Mouse (Mus musculus) ovary, postnatal 36 days (tissue): ENCODE results near the gene Prickle1.

Experiments used
- DNase-seq: peaks from one replicate; pipeline ENCODE4 v3.0.0; 2022; ENCODE audit warnings: low spot score, mixed read lengths

The Prickle1 gene

GRCm38 (mm10) chr15:93594296-93594887 lies 1.3 kb downstream of the Prickle1 start:
- DNase-seq: no peak

GRCm38 (mm10) chr15:93592596-93592995 lies 3.1 kb downstream of the Prickle1 start:
- DNase-seq: no peak

GRCm38 (mm10) chr15:93591831-93592321 lies 3.8 kb downstream of the Prickle1 start:
- DNase-seq: peak; percentile 50

GRCm38 (mm10) chr15:93591371-93591770 lies 4.3 kb downstream of the Prickle1 start:
- DNase-seq: no peak

- no peak for DNase-seq
Observed at GRCm38 (mm10) chr15:93588401-93588800, 7.3 kb downstream of the Prickle1 start.

GRCm38 (mm10) chr15:93587660-93588059 lies 8.0 kb downstream of the Prickle1 start:
- no peak for DNase-seq

GRCm38 (mm10) chr15:93583051-93583450 lies 12.6 kb downstream of the Prickle1 start:
- no peak for DNase-seq

GRCm38 (mm10) chr15:93581736-93582135 lies 14.0 kb downstream of the Prickle1 start:
- no peak for DNase-seq

- no peak for DNase-seq
Observed at GRCm38 (mm10) chr15:93579899-93580298, 15.8 kb downstream of the Prickle1 start.

- no peak for DNase-seq
Observed at GRCm38 (mm10) chr15:93579100-93579499, 16.6 kb downstream of the Prickle1 start.

GRCm38 (mm10) chr15:93576361-93576760 lies 19.3 kb downstream of the Prickle1 start:
- no peak for DNase-seq

- DNase-seq: peak; percentile 57
Observed at GRCm38 (mm10) chr15:93575884-93576283, 19.8 kb downstream of the Prickle1 start.

GRCm38 (mm10) chr15:93572889-93573288 lies 22.8 kb downstream of the Prickle1 start:
- DNase-seq: no peak

- no peak for DNase-seq
Observed at GRCm38 (mm10) chr15:93570881-93571495, 24.7 kb downstream of the Prickle1 start.

GRCm38 (mm10) chr15:93568911-93569310 lies 26.8 kb downstream of the Prickle1 start:
- DNase-seq: no peak

GRCm38 (mm10) chr15:93567546-93568307 lies 28.0 kb downstream of the Prickle1 start:
- peak; percentile 44 for DNase-seq

- DNase-seq: no peak
Observed at GRCm38 (mm10) chr15:93563491-93563890, 32.2 kb downstream of the Prickle1 start.

GRCm38 (mm10) chr15:93561540-93561939 lies 34.2 kb downstream of the Prickle1 start:
- DNase-seq: no peak

- no peak for DNase-seq
Observed at GRCm38 (mm10) chr15:93558421-93558820, 37.3 kb downstream of the Prickle1 start.

GRCm38 (mm10) chr15:93555719-93556118 lies 40.0 kb downstream of the Prickle1 start:
- no peak for DNase-seq

- no peak for DNase-seq
Observed at GRCm38 (mm10) chr15:93554203-93554851, 41.4 kb downstream of the Prickle1 start.

GRCm38 (mm10) chr15:93552169-93552568 lies 43.5 kb downstream of the Prickle1 start:
- peak; percentile 75 for DNase-seq
